Mouse (Mus musculus) intestine, embryonic 16.5 days (tissue): ENCODE results near the gene Btbd19. TPM values are rescaled to one million over a fixed set of nuclear protein-coding genes. Genes with fewer than 3 reads are reported as not detected.

ENCODE experiments used
- microRNA-seq: library from miRNA; unstranded; fragments of <30 nt; microRNA quantifications from one replicate; pipeline ENCODE4, GENCODE M21; 2016
- polyA plus RNA-seq: library from polyadenylated mRNA; unstranded; fragments of >200 nt; fragmentation: Nextera tagmentation; extraction: Ambion mirVana; gene quantifications from 2 replicates; pipeline ENCODE4 v1.2.1, GENCODE M21; 2015

Btbd19 gene
- polyA plus RNA-seq, 1 experiment from 2014 or later = 4.8 TPM

Small RNAs within 50 kb of the gene (microRNA-seq; reads per million reads assigned to microRNA genes)
- gene Gm22398 = not detected

Other genes with a start within 250 kb of the Btbd19 start
- gene Zswim5, start 248.3 kb downstream of the Btbd19 start, polyA plus RNA-seq = 1.2 and 1.4 TPM in 2 replicates
- gene Urod, start 131.3 kb downstream of the Btbd19 start, polyA plus RNA-seq = 72.8 and 82.8 TPM in 2 replicates
- 14.0 and 15.6 TPM in 2 replicates for gene Hectd3, start 130.4 kb downstream of the Btbd19 start, polyA plus RNA-seq
- 26.8 and 31.4 TPM in 2 replicates for gene Eif2b3, start 106.3 kb downstream of the Btbd19 start, polyA plus RNA-seq
- 6.2 and 6.4 TPM in 2 replicates for gene Ptch2, start 29.6 kb downstream of the Btbd19 start, polyA plus RNA-seq
- gene Tctex1d4, start 1.1 kb upstream of the Btbd19 start, polyA plus RNA-seq = not detected in 2 replicates
- gene Plk3, start 8.2 kb upstream of the Btbd19 start, polyA plus RNA-seq = 2.5 and 4.1 TPM in 2 replicates
- gene Rps8, start 30.5 kb upstream of the Btbd19 start, polyA plus RNA-seq = 811 and 851 TPM in 2 replicates
- gene Kif2c, start 56.9 kb upstream of the Btbd19 start, polyA plus RNA-seq = 35.9 and 41.3 TPM in 2 replicates
- gene Tmem53, start 126.2 kb upstream of the Btbd19 start, polyA plus RNA-seq = 11.2 and 11.8 TPM in 2 replicates
- gene Armh1, start 126.4 kb upstream of the Btbd19 start, polyA plus RNA-seq = 0.40 and 0.47 TPM in 2 replicates